ENCODE assay signal across 8 mouse cellular contexts in genomic region chr2:102451671-102452549, GRCm38 (mm10). TPM values are rescaled to one million over a fixed set of nuclear protein-coding genes. Genes with fewer than 3 reads are reported as not detected.
A peak's percentile ranks its signal among the peaks of the same experiment; 100 is the strongest.
DNase-seq lines count a peak whose midpoint lies in the region; ATAC-seq and TF ChIP-seq lines count a peak whose summit lies in the region.

Gene Fjx1 (minus strand): TSS chr2:102452499.

- peak within 1 kb of the TSS; percentile 83 for H3K4me3 ChIP-seq in hindbrain, postnatal 0 days (ENCODE audit: low read length)
- peak within 1 kb of the TSS; percentile 86 for H3K4me3 ChIP-seq in midbrain, embryonic 11.5 days (ENCODE audit: low read depth, low read length)

- H3K9ac ChIP-seq in hindbrain, postnatal 0 days (replicated peaks; ENCODE audit: low read length), result peak within 1 kb of the TSS; percentile 82
- H3K9ac ChIP-seq in midbrain, embryonic 11.5 days (ENCODE audit: low read length), result peak within 1 kb of the TSS; percentile 98

- peak within 1 kb of the TSS; percentile 71 for H3K27ac ChIP-seq in hindbrain, postnatal 0 days
- peak within 1 kb of the TSS; percentile 96 for H3K27ac ChIP-seq in midbrain, embryonic 11.5 days (ENCODE audit: low read depth, low read length)

- no peaks in the 10 kb centered on the region for H3K27me3 ChIP-seq in hindbrain, postnatal 0 days (ENCODE audit: insufficient read depth, low read length)
- H3K27me3 ChIP-seq in midbrain, embryonic 11.5 days (ENCODE audit: control insufficient read depth, insufficient read depth, low read length), result no peaks in the 10 kb centered on the region

- H3K36me3 ChIP-seq in hindbrain, postnatal 0 days (ENCODE audit: insufficient read depth, low read length), result no peaks in the 10 kb centered on the region
- no peaks in the 10 kb centered on the region; the same call in 1 of the 2 replicates for H3K36me3 ChIP-seq in midbrain, embryonic 11.5 days (ENCODE audit: control insufficient read depth, insufficient read depth, low read length)

- 1% methylated on average over 33 of the region's 49 CpGs for WGBS in hindbrain, postnatal 0 days
- under 1% methylated on average over 46 of the region's 49 CpGs for WGBS in midbrain, embryonic 11.5 days

- H3K9me3 ChIP-seq in hindbrain, postnatal 0 days (ENCODE audit: low read length), result no peaks in the 10 kb centered on the region
- H3K9me3 ChIP-seq in midbrain, embryonic 11.5 days (ENCODE audit: control insufficient read depth, low read length), result no peaks in the 10 kb centered on the region

- H3K4me2 ChIP-seq in hindbrain, postnatal 0 days (ENCODE audit: low read depth, low read length), result peak within 1 kb of the TSS; percentile 96
- H3K4me2 ChIP-seq in midbrain, embryonic 11.5 days, result peak within 1 kb of the TSS; percentile 95

- no peak for TF ChIP-seq CTCF in hindbrain, postnatal 0 days (IDR thresholded peaks at IDR 0.05; ENCODE audit: low read depth)

- peak; percentile 15 to 18 for DNase-seq in thymus, adult 18-20 months
- DNase-seq in thymus, postnatal 4 days, result no peak
- peak; percentile 72 to 77 for DNase-seq in cerebellum, postnatal 25 days
- DNase-seq in gastrocnemius, postnatal 10 days, result peak; percentile 43
- DNase-seq in hindbrain, postnatal 0 days (ENCODE audit: low spot score), result peak; percentile 92
- peak; percentile 40 to 71 for DNase-seq in left cerebral cortex, postnatal 14 days (ENCODE audit: low spot score in 2 of 2)
- peak; percentile 96 for DNase-seq in midbrain, embryonic 11.5 days (ENCODE audit: low spot score, missing footprints)
- peak; percentile 72 for DNase-seq in testis, postnatal 10 days (ENCODE audit: low spot score)

- peak; percentile 86 for ATAC-seq in hindbrain, postnatal 0 days
- ATAC-seq in midbrain, embryonic 11.5 days (ENCODE audit: low FRiP score), result peak; percentile 88

- intact Hi-C loops in left cerebral cortex, postnatal 14 days (cut with DNase I), result loop anchor here (2.0 to 10.0 kb wide), 6 partner anchors 150 to 737 kb away; no protein-coding TSS in a partner anchor

- no peaks in the 10 kb centered on the region; the same call in 1 of the 2 replicates for H3K4me1 ChIP-seq in hindbrain, postnatal 0 days (ENCODE audit: insufficient read depth, low read length)
- peaks cover 13% of the 10 kb centered on the region for H3K4me1 ChIP-seq in midbrain, embryonic 11.5 days (ENCODE audit: control insufficient read depth, insufficient read depth, low read length)

RNA-seq across cellular contexts. Expression of gene Fjx1, which starts in this region (rescaled TPM):
- total RNA-seq in gastrocnemius, postnatal 10 days (2021), result 1 to 10 TPM; 3.3 to 4.1 TPM
- total RNA-seq in hindbrain, postnatal 0 days (2014; rRNA removed), result 77.8 and 92.0 TPM in 2 replicates
- polyA plus RNA-seq in hindbrain, postnatal 0 days (2015; fragmentation: Nextera tagmentation; extraction: Ambion mirVana), result 27.2 and 30.1 TPM in 2 replicates
- total RNA-seq in left cerebral cortex, postnatal 14 days (2021), result 10 to 100 TPM; 85.8 to 97.7 TPM
- polyA plus RNA-seq in midbrain, embryonic 11.5 days (2014; fragmentation: Nextera tagmentation; extraction: Ambion mirVana), result 25.2 and 25.5 TPM in 2 replicates

Comparison
In these comparisons a context has a peak if more than half of its experiments do, and no peak if none do; other contexts are left out.
1. RNA of gene Fjx1 (total RNA-seq): 85.8 to 97.7 TPM in left cerebral cortex, postnatal 14 days and 77.8 to 92.0 TPM in hindbrain, postnatal 0 days; 3.3 to 4.1 TPM in gastrocnemius, postnatal 10 days; every median in the first group is over 10 times any median in the second.